Mouse (Mus musculus): ENCODE results near the gene Smox. TPM values are rescaled to one million over a fixed set of nuclear protein-coding genes. Genes with fewer than 3 reads are reported as not detected.

Smox gene
- polyA plus RNA-seq, 2 experiments, result 37.9 to 68.8 TPM

- peaks cover 40% of the 10 kb centered on the region for H3K27me3 ChIP-seq (ENCODE audit: control insufficient read depth, insufficient read depth, low read length)
- no peaks in the 10 kb centered on the region for H3K9me3 ChIP-seq (ENCODE audit: control insufficient read depth, low read length)
- WGBS, result 73% methylated on average over 2 of the region's 2 CpGs
- no peak for TF ChIP-seq POLR2A (IDR thresholded peaks at IDR 0.05; ENCODE audit: borderline replicate concordance, extremely low read depth, insufficient read depth, insufficient read length)
- no peak overlapping the region for H3K4me2 ChIP-seq (replicated peaks; ENCODE audit: low read depth, low read length, severe bottlenecking)
- no peak overlapping the region for H3K4me3 ChIP-seq (replicated peaks; ENCODE audit: low read length)
- ATAC-seq (ENCODE audit: low FRiP score, low read depth), result no peak
- no peak overlapping the region for H3K9ac ChIP-seq (ENCODE audit: low read depth, low read length, severe bottlenecking)
- H3K27ac ChIP-seq (replicated peaks; ENCODE audit: low read depth, low read length), result no peak overlapping the region
- no peak for DNase-seq (ENCODE audit: low spot score)
- H3K4me1 ChIP-seq (ENCODE audit: control insufficient read depth, insufficient read depth, low read length), result peaks cover 6% of the 10 kb centered on the region; the same call in 1 of the 2 replicates
- H3K36me3 ChIP-seq (ENCODE audit: control insufficient read depth, insufficient read depth, low read length), result no peaks in the 10 kb centered on the region
Observed at GRCm38 (mm10) chr2:131550474-131550873, 59.2 kb downstream of the Smox start.

DNA sequence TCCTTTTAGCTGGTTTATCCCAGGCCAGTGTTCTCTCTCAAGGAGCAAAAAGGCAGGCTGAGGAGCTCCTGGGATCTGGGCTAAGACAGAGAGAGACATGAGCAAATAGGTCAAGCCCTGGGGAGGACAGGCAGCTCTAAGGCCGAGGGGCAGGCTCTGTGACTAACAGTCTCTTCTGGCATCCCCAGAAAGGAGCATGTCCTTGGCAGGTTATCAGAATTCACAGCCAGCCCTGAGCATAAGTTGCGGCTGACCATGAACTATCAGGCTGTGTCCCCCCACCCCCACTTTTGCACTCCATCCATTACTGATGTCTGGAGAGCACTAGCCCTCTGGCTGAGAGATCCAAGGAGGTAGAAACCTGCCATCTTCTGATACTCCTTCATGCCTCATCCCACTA, 59.6 kb downstream of the Smox start:
- ATAC-seq (ENCODE audit: low FRiP score, low read depth) (no peak), DNase-seq (ENCODE audit: low spot score) (no peak)
- no peak for TF ChIP-seq POLR2A (IDR thresholded peaks at IDR 0.05; ENCODE audit: borderline replicate concordance, extremely low read depth, insufficient read depth, insufficient read length)
- Histone ChIP-seq H3K4me3 (replicated peaks; ENCODE audit: low read length) (no peak overlapping the region), H3K4me1 (ENCODE audit: control insufficient read depth, insufficient read depth, low read length) (peaks cover 4% of the 10 kb centered on the region; the same call in 1 of the 2 replicates), H3K4me2 (replicated peaks; ENCODE audit: low read depth, low read length, severe bottlenecking) (no peak overlapping the region), H3K9me3 (ENCODE audit: control insufficient read depth, low read length) (no peaks in the 10 kb centered on the region), H3K27me3 (ENCODE audit: control insufficient read depth, insufficient read depth, low read length) (peaks cover 36% of the 10 kb centered on the region), H3K9ac (ENCODE audit: low read depth, low read length, severe bottlenecking) (no peak overlapping the region), H3K27ac (replicated peaks; ENCODE audit: low read depth, low read length) (no peak overlapping the region), H3K36me3 (ENCODE audit: control insufficient read depth, insufficient read depth, low read length) (no peaks in the 10 kb centered on the region)
- 64% methylated on average over 2 of the region's 2 CpGs for WGBS

GRCm38 (mm10) chr2:131551701-131552620, 60.7 kb downstream of the Smox start:
- no peak for TF ChIP-seq POLR2A (IDR thresholded peaks at IDR 0.05; ENCODE audit: borderline replicate concordance, extremely low read depth, insufficient read depth, insufficient read length)
- DNase-seq (ENCODE audit: low spot score), result no peak
- H3K27me3 ChIP-seq (ENCODE audit: control insufficient read depth, insufficient read depth, low read length), result peaks cover 27% of the 10 kb centered on the region

DNA sequence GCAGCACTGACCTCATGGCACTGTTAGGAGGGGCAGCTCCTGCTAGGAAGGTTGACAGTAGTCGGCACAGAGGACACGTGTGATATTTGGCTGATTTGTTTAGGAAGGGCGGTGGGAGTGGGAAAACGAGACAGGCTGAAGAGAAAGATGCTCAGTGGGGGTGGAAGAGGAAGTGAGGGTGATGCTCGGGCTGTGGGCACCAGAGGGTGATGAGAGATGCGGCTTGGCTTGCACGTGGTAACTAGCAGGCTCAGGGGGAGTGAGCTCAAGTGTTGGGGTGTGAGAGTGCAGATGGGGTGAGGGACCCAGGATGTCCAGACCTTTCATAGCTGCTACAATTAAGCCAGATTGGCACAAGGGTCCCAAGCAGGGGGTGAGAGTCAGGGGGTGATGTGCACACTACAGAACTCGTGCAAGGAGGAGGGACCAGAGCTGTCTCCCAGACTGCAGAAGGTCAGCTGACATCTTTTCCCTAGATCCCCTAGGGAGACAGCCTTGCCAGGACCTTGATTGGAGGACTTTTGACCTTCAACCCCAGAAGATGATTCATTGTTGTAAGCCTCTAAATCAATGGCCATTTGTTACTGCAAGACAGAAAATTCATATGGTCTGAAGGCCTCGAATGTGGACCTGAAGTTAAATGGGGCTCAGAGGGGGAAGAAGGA, 61.6 kb downstream of the Smox start:
- no peak for TF ChIP-seq POLR2A (IDR thresholded peaks at IDR 0.05; ENCODE audit: borderline replicate concordance, extremely low read depth, insufficient read depth, insufficient read length)
- no peak overlapping the region for H3K9ac ChIP-seq (ENCODE audit: low read depth, low read length, severe bottlenecking)
- H3K4me3 ChIP-seq (replicated peaks; ENCODE audit: low read length), result no peak overlapping the region
- ATAC-seq (ENCODE audit: low FRiP score, low read depth), result no peak
- DNase-seq (ENCODE audit: low spot score), result no peak
- no peaks in the 10 kb centered on the region for H3K36me3 ChIP-seq (ENCODE audit: control insufficient read depth, insufficient read depth, low read length)
- H3K27ac ChIP-seq (replicated peaks; ENCODE audit: low read depth, low read length), result no peak overlapping the region
- H3K9me3 ChIP-seq (ENCODE audit: control insufficient read depth, low read length), result no peaks in the 10 kb centered on the region
- peaks cover 26% of the 10 kb centered on the region for H3K27me3 ChIP-seq (ENCODE audit: control insufficient read depth, insufficient read depth, low read length)
- H3K4me1 ChIP-seq (ENCODE audit: control insufficient read depth, insufficient read depth, low read length), result no peaks in the 10 kb centered on the region
- WGBS, result 27% methylated on average over 9 of the region's 9 CpGs
- H3K4me2 ChIP-seq (replicated peaks; ENCODE audit: low read depth, low read length, severe bottlenecking), result no peak overlapping the region

More at GRCm38 (mm10) chr2:131551701-131552620, 60.7 kb downstream of the Smox start:
- H3K9ac ChIP-seq (ENCODE audit: low read depth, low read length, severe bottlenecking), result no peak overlapping the region
- H3K4me1 ChIP-seq (ENCODE audit: control insufficient read depth, insufficient read depth, low read length), result no peaks in the 10 kb centered on the region
- no peak for ATAC-seq (ENCODE audit: low FRiP score, low read depth)
- H3K4me2 ChIP-seq (replicated peaks; ENCODE audit: low read depth, low read length, severe bottlenecking), result no peak overlapping the region
- H3K36me3 ChIP-seq (ENCODE audit: control insufficient read depth, insufficient read depth, low read length), result no peaks in the 10 kb centered on the region
- H3K27ac ChIP-seq (replicated peaks; ENCODE audit: low read depth, low read length), result no peak overlapping the region
- no peaks in the 10 kb centered on the region for H3K9me3 ChIP-seq (ENCODE audit: control insufficient read depth, low read length)
- no peak overlapping the region for H3K4me3 ChIP-seq (replicated peaks; ENCODE audit: low read length)
- 68% methylated on average over 7 of the region's 7 CpGs for WGBS

GRCm38 (mm10) chr2:131557896-131558295, 66.6 kb downstream of the Smox start:
- no peak for DNase-seq (ENCODE audit: low spot score)
- H3K27ac ChIP-seq (replicated peaks; ENCODE audit: low read depth, low read length), result no peak overlapping the region
- ATAC-seq (ENCODE audit: low FRiP score, low read depth), result no peak
- no peaks in the 10 kb centered on the region for H3K9me3 ChIP-seq (ENCODE audit: control insufficient read depth, low read length)
- H3K4me2 ChIP-seq (replicated peaks; ENCODE audit: low read depth, low read length, severe bottlenecking), result no peak overlapping the region
- H3K27me3 ChIP-seq (ENCODE audit: control insufficient read depth, insufficient read depth, low read length), result peaks cover 64% of the 10 kb centered on the region
- H3K9ac ChIP-seq (ENCODE audit: low read depth, low read length, severe bottlenecking), result no peak overlapping the region
- no peaks in the 10 kb centered on the region for H3K36me3 ChIP-seq (ENCODE audit: control insufficient read depth, insufficient read depth, low read length)
- 0 out of 2 replicates have a peak, but pooled peaks cover 3% of the 10 kb centered on the region for H3K4me1 ChIP-seq (ENCODE audit: control insufficient read depth, insufficient read depth, low read length)
- no peak overlapping the region for H3K4me3 ChIP-seq (replicated peaks; ENCODE audit: low read length)
- TF ChIP-seq POLR2A (IDR thresholded peaks at IDR 0.05; ENCODE audit: borderline replicate concordance, extremely low read depth, insufficient read depth, insufficient read length), result no peak
- WGBS, result 79% methylated on average over 2 of the region's 2 CpGs
